Mouse (Mus musculus) liver, embryonic 12.5 days (tissue): ENCODE data around the gene Zfr2. TPM values are rescaled to one million over a fixed set of nuclear protein-coding genes. Genes with fewer than 3 reads are reported as not detected.
"Not testable (repeated sequence)": the region's sequence is repeated elsewhere in the genome, so short reads cannot be mapped to it uniquely, and the experiment has no call there.

Experiments used
- ATAC-seq: fragments of 200-750 bp; cut with Nextera tagmentation; 2 replicates; pipeline ENCODE4 v1.8.0; 2017; ENCODE audit warnings: moderate number of reproducible peaks, mild to moderate bottlenecking, moderate library complexity
- H3K27ac ChIP-seq: fragments of 300-500 bp; sonication (generic); 2 replicates; pipeline ENCODE4 v1.5.1; 2016; ENCODE audit warnings: mild to moderate bottlenecking
- H3K27me3 ChIP-seq: fragments of 300-500 bp; sonication (generic); replicated peaks from 2 replicates; pipeline ENCODE4 v1.6.1; 2016; ENCODE audit warnings: mild to moderate bottlenecking, moderate library complexity
- H3K36me3 ChIP-seq: fragments of 300-500 bp; sonication (generic); 2 replicates; pipeline ENCODE4 v1.6.1; 2016; ENCODE audit warnings: mild to moderate bottlenecking, moderate library complexity
- H3K4me1 ChIP-seq: fragments of 300-500 bp; sonication (generic); 2 replicates; pipeline ENCODE4 v1.6.1; 2016
- H3K4me2 ChIP-seq: fragments of 300-500 bp; sonication (generic); 2 replicates; pipeline ENCODE4 v1.6.1; 2016; ENCODE audit warnings: mild to moderate bottlenecking, moderate library complexity
- H3K4me3 ChIP-seq: fragments of 300-500 bp; sonication (generic); 2 replicates; pipeline ENCODE4 v1.5.1; 2016; ENCODE audit warnings: mild to moderate bottlenecking, moderate library complexity
- H3K9ac ChIP-seq: fragments of 300-500 bp; sonication (generic); 2 replicates; pipeline ENCODE4 v1.6.1; 2016; ENCODE audit warnings: mild to moderate bottlenecking, moderate library complexity
- H3K9me3 ChIP-seq: fragments of 300-500 bp; sonication (generic); replicated peaks from 2 replicates; pipeline ENCODE4 v1.6.1; 2016; ENCODE audit warnings: mild to moderate bottlenecking, moderate library complexity
- WGBS: fragments of 180-500 bp; shearing (Covaris S2); methylation state at CpG from one replicate; pipeline ENCODE4 v1.1.7; 2016; ENCODE audit not compliant: insufficient replicate concordance; 5-methylcytosine and 5-hydroxymethylcytosine counted together
- polyA plus RNA-seq: library from polyadenylated mRNA; unstranded; fragments of >200 nt; fragmentation: Nextera tagmentation; extraction: Ambion mirVana; gene quantifications from 2 replicates; pipeline ENCODE4 v1.2.1, GENCODE M21; 2016

Zfr2 gene
- polyA plus RNA-seq, 1 experiment from 2014 or later, result 1.1 TPM

- WGBS, result 84% methylated on average over 5 of the region's 5 CpGs
- no peaks in the 10 kb centered on the region for H3K36me3 ChIP-seq
- H3K27me3 ChIP-seq, result peaks cover 47% of the 10 kb centered on the region
- H3K9ac ChIP-seq, result no peak overlapping the region
- H3K4me1 ChIP-seq, result no peaks in the 10 kb centered on the region
- no peak overlapping the region for H3K4me3 ChIP-seq
- no peak overlapping the region for H3K4me2 ChIP-seq
- ATAC-seq, result no peak
- peaks cover 5% of the 10 kb centered on the region for H3K9me3 ChIP-seq
- H3K27ac ChIP-seq, result no peak overlapping the region
Measured at GRCm38 (mm10) chr10:81210154-81210553, 22.8 kb upstream of the Zfr2 start.

- no peak overlapping the region for H3K4me3 ChIP-seq
- H3K27me3 ChIP-seq, result peaks cover 45% of the 10 kb centered on the region
- H3K9ac ChIP-seq, result no peak overlapping the region
- no peaks in the 10 kb centered on the region; the same call in 1 of the 2 replicates for H3K9me3 ChIP-seq
- no peaks in the 10 kb centered on the region for H3K36me3 ChIP-seq
- no peak overlapping the region for H3K4me2 ChIP-seq
- no peak for ATAC-seq
- H3K4me1 ChIP-seq, result no peaks in the 10 kb centered on the region
- 58% methylated on average over 6 of the region's 6 CpGs for WGBS
- no peak overlapping the region for H3K27ac ChIP-seq
Measured at GRCm38 (mm10) chr10:81216260-81216659, 16.7 kb upstream of the Zfr2 start.

GRCm38 (mm10) chr10:81216810-81217209 lies 16.1 kb upstream of the Zfr2 start:
- no peak for ATAC-seq
- Histone ChIP-seq H3K9me3 (no peaks in the 10 kb centered on the region; the same call in 1 of the 2 replicates), H3K4me2 (no peak overlapping the region), H3K4me3 (no peak overlapping the region), H3K4me1 (0 out of 2 replicates have a peak, but pooled peaks cover 3% of the 10 kb centered on the region), H3K27ac (no peak overlapping the region), H3K27me3 (peaks cover 48% of the 10 kb centered on the region), H3K36me3 (no peaks in the 10 kb centered on the region), H3K9ac (no peak overlapping the region)
- 72% methylated on average over 6 of the region's 6 CpGs for WGBS

GRCm38 (mm10) chr10:81217267-81217666 lies 15.7 kb upstream of the Zfr2 start:
- H3K27ac ChIP-seq, H3K9ac ChIP-seq, H3K4me1 ChIP-seq, H3K4me2 ChIP-seq, ATAC-seq, H3K4me3 ChIP-seq, H3K36me3 ChIP-seq, H3K9me3 ChIP-seq: not testable (repeated sequence)
- H3K27me3 ChIP-seq, result peaks cover 48% of the 10 kb centered on the region
- 4% methylated on average over 1 of the region's 1 CpGs for WGBS

- H3K9me3 ChIP-seq, result no peaks in the 10 kb centered on the region
- H3K4me1 ChIP-seq, result 0 out of 2 replicates have a peak, but pooled peaks cover 3% of the 10 kb centered on the region
- WGBS, result 17% methylated on average over 7 of the region's 7 CpGs
- no peak overlapping the region for H3K4me2 ChIP-seq
- no peak overlapping the region for H3K27ac ChIP-seq
- peaks cover 44% of the 10 kb centered on the region for H3K27me3 ChIP-seq
- no peak overlapping the region for H3K4me3 ChIP-seq
- no peaks in the 10 kb centered on the region for H3K36me3 ChIP-seq
- ATAC-seq, result peak; percentile 52
- H3K9ac ChIP-seq, result no peak overlapping the region
Measured at GRCm38 (mm10) chr10:81217964-81218363, 15.0 kb upstream of the Zfr2 start.

- Histone ChIP-seq H3K36me3 (no peaks in the 10 kb centered on the region), H3K4me2 (no peak overlapping the region), H3K27ac (no peak overlapping the region), H3K9me3 (no peaks in the 10 kb centered on the region), H3K4me1 (0 out of 2 replicates have a peak, but pooled peaks cover 3% of the 10 kb centered on the region), H3K4me3 (no peak overlapping the region), H3K9ac (no peak overlapping the region), H3K27me3 (peaks cover 29% of the 10 kb centered on the region)
- ATAC-seq, result no peak
- WGBS, result 56% methylated on average over 5 of the region's 5 CpGs
Measured at GRCm38 (mm10) chr10:81221402-81222015, 11.4 kb upstream of the Zfr2 start.

GRCm38 (mm10) chr10:81223731-81224130 lies 9.2 kb upstream of the Zfr2 start:
- not testable (repeated sequence) for H3K36me3 ChIP-seq, H3K9ac ChIP-seq, H3K4me3 ChIP-seq, H3K9me3 ChIP-seq, ATAC-seq, H3K4me1 ChIP-seq, H3K4me2 ChIP-seq, H3K27ac ChIP-seq
- peaks cover 36% of the 10 kb centered on the region for H3K27me3 ChIP-seq
- WGBS, result 34% methylated on average over 2 of the region's 2 CpGs

GRCm38 (mm10) chr10:81229735-81230437 lies 3.1 kb upstream of the Zfr2 start:
- no peak overlapping the region for H3K9ac ChIP-seq
- no peak for ATAC-seq
- no peak overlapping the region for H3K27ac ChIP-seq
- H3K36me3 ChIP-seq, result no peaks in the 10 kb centered on the region
- WGBS, result 8% methylated on average over 20 of the region's 20 CpGs
- H3K27me3 ChIP-seq, result peaks cover 65% of the 10 kb centered on the region
- no peaks in the 10 kb centered on the region for H3K9me3 ChIP-seq
- no peak overlapping the region for H3K4me2 ChIP-seq
- peaks cover 24% of the 10 kb centered on the region for H3K4me1 ChIP-seq
- no peak overlapping the region for H3K4me3 ChIP-seq

- Histone ChIP-seq H3K27ac (no peak within 1 kb of the TSS), H3K9me3 (no peaks in the 10 kb centered on the region), H3K36me3 (no peaks in the 10 kb centered on the region), H3K4me2 (no peak within 1 kb of the TSS), H3K9ac (no peak within 1 kb of the TSS), H3K4me3 (no peak within 1 kb of the TSS), H3K4me1 (peaks cover 24% of the 10 kb centered on the region), H3K27me3 (peaks cover 71% of the 10 kb centered on the region)
- WGBS, result 19% methylated on average over 27 of the region's 27 CpGs
- no peak for ATAC-seq
Measured at GRCm38 (mm10) chr10:81230438-81231332, 2.3 kb upstream of the Zfr2 start, which contains the start of gene Atcay. Atcay (minus strand) TSS chr10:81230833.

GRCm38 (mm10) chr10:81231436-81231835 lies 1.5 kb upstream of the Zfr2 start:
- Histone ChIP-seq H3K9ac (no peak overlapping the region), H3K4me1 (peaks cover 24% of the 10 kb centered on the region), H3K36me3 (no peaks in the 10 kb centered on the region), H3K4me3 (no peak overlapping the region), H3K27ac (no peak overlapping the region), H3K9me3 (no peaks in the 10 kb centered on the region), H3K27me3 (peaks cover 75% of the 10 kb centered on the region), H3K4me2 (no peak overlapping the region)
- WGBS, result 36% methylated on average over 7 of the region's 7 CpGs
- no peak for ATAC-seq

GRCm38 (mm10) chr10:81233226-81233585 lies 251 bp downstream of the Zfr2 start:
- Histone ChIP-seq H3K4me1 (peaks cover 24% of the 10 kb centered on the region), H3K27ac (peak overlapping the region; percentile 65), H3K36me3 (no peaks in the 10 kb centered on the region), H3K27me3 (peaks cover 84% of the 10 kb centered on the region), H3K9me3 (no peaks in the 10 kb centered on the region), H3K4me2 (peak overlapping the region; percentile 93), H3K4me3 (peak overlapping the region; percentile 73), H3K9ac (peak overlapping the region; percentile 79)
- WGBS, result 3% methylated on average over 28 of the region's 28 CpGs
- ATAC-seq, result peak; percentile 62

GRCm38 (mm10) chr10:81234206-81234605 lies 1.3 kb downstream of the Zfr2 start:
- ATAC-seq, result no peak
- no peak overlapping the region for H3K4me3 ChIP-seq
- no peaks in the 10 kb centered on the region for H3K36me3 ChIP-seq
- H3K9me3 ChIP-seq, result no peaks in the 10 kb centered on the region
- H3K27ac ChIP-seq, result no peak overlapping the region; the same call in 1 of the 2 replicates
- H3K4me2 ChIP-seq, result no peak overlapping the region
- WGBS, result 62% methylated on average over 6 of the region's 6 CpGs
- no peak overlapping the region for H3K9ac ChIP-seq
- H3K27me3 ChIP-seq, result peaks cover 84% of the 10 kb centered on the region
- H3K4me1 ChIP-seq, result peaks cover 24% of the 10 kb centered on the region
